Mouse (Mus musculus) retina, postnatal 1 day (tissue): Measurements from ENCODE around the gene Crtap.

Source experiments
- DNase-seq: peaks from one replicate; pipeline ENCODE4 v3.0.0-alpha.2; 2012

The Crtap gene

GRCm38 (mm10) chr9:114389905-114390748 is at the start of gene Crtap:
TSS of gene Crtap (minus strand) at chr9:114390675.
- DNase-seq, result peak; percentile 72

DNA sequence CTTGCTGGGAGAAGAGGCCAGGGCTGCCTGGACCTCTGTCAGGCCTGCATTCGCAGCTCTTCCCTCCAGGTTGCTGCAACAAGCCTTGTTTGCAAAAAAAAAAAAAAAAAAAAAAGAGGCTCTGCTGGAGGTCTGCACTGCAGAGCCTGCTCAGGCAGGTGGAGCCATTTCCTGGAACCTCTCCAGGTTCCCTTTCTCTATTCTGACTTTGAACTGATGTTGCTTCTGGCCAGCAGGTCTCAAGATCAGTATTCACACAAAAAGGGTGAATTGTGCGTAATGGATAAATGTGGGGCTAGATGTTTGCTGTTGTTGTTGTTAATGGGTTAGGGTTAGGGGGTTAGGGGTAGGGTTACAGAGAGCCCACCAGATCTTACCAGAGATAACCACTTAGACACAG is 45.2 kb upstream of the Crtap start:
- DNase-seq, result no peak

- no peak for DNase-seq
These were observed 37.8 kb upstream of the Crtap start for GRCm38 (mm10) chr9:114428103-114428834.

DNA sequence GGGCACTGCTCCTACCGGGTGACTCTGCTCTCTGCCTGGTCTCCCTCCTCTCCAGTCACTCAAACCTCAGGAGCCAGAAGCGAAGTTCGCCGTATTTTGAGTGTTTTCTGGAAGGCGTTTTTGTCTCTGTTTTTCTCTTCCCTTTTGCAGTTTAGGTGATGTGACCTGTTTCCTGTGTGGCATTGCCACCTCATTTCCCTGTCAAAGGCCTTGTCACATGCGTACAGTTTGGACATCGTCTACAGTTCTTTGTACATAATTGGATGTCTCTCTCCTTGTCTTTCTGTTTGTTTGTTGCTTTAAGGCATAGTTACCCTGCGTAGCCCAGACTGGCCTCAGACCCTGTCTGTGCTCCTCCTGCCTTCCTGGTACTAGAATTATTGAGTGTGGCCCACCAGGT is 37.0 kb upstream of the Crtap start:
- no peak for DNase-seq

- no peak for DNase-seq
These were observed 35.7 kb upstream of the Crtap start for GRCm38 (mm10) chr9:114426201-114426600.

GRCm38 (mm10) chr9:114425576-114425975 is 35.1 kb upstream of the Crtap start:
- DNase-seq, result no peak

- DNase-seq, result no peak
These were observed 31.3 kb upstream of the Crtap start for GRCm38 (mm10) chr9:114421797-114422196.

DNA sequence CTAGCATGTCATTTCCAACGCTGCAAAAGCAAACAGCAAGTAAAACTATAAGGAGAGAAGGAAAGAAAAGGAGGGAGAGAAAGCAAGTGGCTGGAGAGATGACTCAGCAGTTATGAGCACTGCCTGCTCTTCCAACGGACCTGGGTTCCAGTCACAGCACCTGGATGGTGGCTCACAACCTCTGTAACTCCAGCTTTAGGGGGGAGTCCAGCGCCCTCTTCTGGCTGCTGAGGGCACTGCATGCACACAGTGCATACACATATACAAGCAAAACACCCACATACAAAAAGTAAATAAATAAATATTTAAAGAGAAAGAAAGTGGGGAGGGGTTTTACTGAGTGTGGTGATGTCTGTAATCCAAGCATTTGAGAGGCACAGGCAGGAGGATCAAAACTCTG is 30.6 kb upstream of the Crtap start:
- DNase-seq, result no peak

DNA sequence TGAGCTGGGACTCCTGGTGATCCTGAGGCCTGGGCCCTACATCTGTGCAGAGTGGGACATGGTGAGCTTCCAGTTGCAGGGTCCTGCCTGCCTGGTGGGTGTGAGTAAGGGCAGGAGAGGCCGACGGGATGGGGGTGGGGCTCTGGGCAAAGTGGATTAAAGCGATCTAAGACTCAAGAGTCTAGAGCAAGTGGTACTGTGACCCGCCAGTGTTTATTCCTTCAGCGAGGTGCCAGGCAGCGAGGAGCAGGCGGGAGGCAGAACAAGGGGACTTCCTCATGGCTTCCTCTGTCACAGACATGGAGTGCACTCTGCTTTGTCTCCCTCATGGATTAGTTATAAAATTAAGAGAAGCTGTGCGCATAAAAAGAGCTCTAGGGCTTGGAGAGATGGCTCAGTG is 30.0 kb upstream of the Crtap start:
- DNase-seq, result no peak

DNA sequence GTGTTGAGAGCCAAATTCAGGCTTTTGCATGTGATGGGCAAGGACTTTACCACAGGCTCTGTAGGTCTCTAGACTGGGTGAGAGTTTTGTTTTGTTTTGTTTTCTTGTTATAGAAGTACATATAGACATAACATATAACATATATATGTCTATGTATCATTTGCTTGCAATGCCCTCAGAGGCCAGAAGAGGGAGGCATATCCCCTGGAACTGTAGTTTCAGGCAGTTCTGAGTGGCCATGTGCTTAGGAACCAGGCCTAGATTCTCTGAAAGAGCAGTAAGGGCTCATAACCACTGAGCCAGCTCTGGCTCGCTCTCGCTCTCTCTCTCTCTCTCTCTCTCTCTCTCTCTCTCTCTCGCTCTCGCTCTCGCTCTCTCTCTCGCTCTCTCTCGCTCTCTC is 27.7 kb upstream of the Crtap start:
- peak; percentile 70 for DNase-seq

GRCm38 (mm10) chr9:114416646-114417517 is 26.4 kb upstream of the Crtap start:
- no peak for DNase-seq

GRCm38 (mm10) chr9:114415701-114416100 is 25.2 kb upstream of the Crtap start:
- DNase-seq, result peak; percentile 75

GRCm38 (mm10) chr9:114413866-114414265 is 23.4 kb upstream of the Crtap start:
- DNase-seq, result no peak

- no peak for DNase-seq
These were observed 21.9 kb upstream of the Crtap start for GRCm38 (mm10) chr9:114412406-114412805.

DNA sequence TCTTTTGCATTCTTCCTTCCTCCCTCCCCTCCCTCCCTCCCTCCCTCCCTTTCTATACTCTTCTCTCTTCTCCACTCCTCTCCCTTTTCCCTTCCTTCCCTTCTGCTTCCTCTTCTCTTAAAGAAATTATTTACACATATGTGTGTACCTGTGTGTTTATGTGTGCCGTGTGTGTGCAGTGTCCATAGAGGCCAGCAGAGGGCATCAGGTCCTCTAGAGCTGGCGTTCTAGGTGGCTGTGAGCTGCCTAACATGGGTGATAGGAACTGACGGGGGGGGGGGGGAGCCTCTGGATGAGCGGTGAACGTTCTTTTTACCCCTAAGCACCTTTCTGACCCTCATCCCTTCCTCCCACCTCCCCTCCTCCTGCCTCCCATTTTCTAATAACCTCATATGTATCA is 20.8 kb upstream of the Crtap start:
- DNase-seq, result no peak

GRCm38 (mm10) chr9:114410313-114410862 is 19.9 kb upstream of the Crtap start:
- no peak for DNase-seq

DNA sequence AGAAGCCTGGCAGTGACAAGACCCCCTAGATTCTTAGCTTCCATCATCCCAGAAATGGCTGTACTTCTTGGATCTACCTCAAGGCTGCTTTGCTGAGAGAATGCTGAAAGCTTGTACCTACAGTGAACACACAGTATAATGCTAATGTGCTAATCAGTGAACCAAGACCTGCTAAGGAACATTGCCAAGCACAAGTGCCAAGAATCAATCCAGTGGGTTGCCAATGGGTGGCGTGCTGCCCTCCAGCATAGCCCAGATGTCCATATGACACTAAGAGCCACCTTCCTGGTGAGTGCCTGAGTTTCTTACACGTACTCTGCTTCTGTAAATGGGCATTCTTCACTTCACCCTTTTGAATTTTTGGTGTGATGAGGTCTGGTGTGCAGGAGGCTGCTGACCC is 17.2 kb upstream of the Crtap start:
- no peak for DNase-seq

- no peak for DNase-seq
These were observed 11.2 kb upstream of the Crtap start for GRCm38 (mm10) chr9:114401685-114402080.

DNA sequence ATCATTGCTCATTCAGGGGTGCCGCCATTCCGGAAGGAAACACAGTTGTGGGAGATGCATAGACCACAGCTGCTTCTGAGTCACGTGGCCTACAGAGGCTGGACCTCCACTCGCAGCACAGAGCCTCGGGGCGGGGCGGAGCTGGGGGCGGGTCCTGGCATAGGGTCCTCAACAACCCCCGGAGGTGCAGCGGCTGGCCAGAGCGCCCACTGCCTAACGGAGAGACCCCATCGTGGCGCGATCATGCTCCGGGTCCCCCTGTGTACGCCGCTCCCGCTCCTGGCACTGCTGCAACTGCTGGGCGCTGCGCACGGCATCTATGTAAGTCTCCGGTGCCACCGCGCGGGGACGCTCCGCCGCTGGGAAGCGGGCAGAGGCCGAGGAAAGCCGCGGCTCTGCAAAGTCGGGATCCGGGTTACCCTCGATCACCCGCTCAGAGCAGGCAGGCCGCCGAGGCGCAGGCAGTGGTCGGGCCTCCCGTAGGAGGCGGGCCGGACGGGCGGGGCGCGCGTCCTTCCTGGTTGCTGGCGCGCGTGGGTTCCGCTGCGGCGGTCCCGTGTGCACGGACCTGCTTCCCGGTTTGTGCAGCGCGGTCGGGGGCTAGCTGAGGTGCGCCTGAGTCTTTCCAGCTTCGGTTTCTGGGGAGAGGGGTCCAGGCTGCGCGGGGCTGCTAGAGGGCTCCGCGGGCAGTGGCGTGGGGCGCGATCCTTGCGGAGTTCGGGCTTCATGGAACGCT is 10.6 kb upstream of the Crtap start, which contains the start of the genes Glb1 and Tmppe:
Gene Glb1, plus strand, starts transcription at position 128 of the 736 bp plus-strand sequence.
Gene Tmppe, plus strand, starts transcription at position 157 of the 736 bp plus-strand sequence.
- peak; percentile 93 for DNase-seq

- DNase-seq, result no peak
These were observed 10.1 kb upstream of the Crtap start for GRCm38 (mm10) chr9:114400588-114400948.

DNA sequence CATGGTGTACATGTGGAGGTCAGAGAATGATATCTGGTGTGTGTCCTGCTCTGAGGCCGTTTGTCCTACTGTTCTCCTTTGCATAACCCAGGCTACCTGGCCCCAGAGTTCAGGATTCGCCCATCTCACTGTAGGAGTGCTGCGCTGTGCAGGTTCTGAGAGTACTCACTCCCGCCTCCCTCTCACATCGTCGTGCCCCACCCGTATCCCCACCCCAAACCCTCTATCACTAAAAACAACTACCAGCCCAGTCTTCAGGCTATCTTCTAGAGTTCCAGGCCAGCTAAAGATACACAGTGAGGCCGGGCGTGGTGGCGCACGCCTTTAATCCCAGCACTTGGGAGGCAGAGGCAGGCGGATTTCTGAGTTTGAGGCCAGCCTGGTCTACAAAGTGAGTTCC is 9.2 kb upstream of the Crtap start:
- no peak for DNase-seq

DNA sequence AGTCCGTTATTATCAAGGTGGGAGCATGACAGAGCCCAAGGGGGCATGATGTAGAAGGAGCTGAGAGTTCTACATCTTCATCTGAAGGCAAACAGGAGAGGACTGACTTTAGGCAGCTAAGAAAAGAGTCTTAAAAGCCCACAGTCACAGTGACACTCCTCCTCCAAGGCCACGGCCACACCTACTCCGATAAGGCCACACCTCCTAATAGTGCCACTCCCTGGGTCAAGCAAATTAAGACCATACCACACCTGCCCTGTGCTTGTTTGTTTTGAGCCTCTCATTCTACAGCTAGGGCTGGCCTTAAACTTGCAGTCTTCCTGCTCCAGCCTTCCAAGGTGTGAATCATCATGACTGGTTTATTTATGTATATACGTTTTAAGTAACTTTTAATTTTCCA is 4.8 kb upstream of the Crtap start:
- no peak for DNase-seq
